Mouse (Mus musculus): ENCODE results near the gene Tnf.
A peak's percentile ranks its signal among the peaks of the same experiment; 100 is the strongest.

- TF ChIP-seq CTCF (IDR thresholded peaks at IDR 0.05) (no peak), EP300 (IDR thresholded peaks at IDR 0.05; ENCODE audit: insufficient read depth, low read depth, low read length) (peak; percentile 98)
These were observed 34.0 kb upstream of the Tnf start, which contains the start of gene Nfkbil1 for GRCm38 (mm10) chr17:35235614-35236389.
